Mouse (Mus musculus) thymus, postnatal 25 days (tissue): ENCODE results near the gene Rgn.

Experiments used
- DNase-seq: peaks from one replicate; pipeline ENCODE4 v3.0.0; 2022

Gene Rgn

GRCm38 (mm10) chrX:20549532-20549931 lies at the start of gene Rgn:
TSS of gene Rgn (plus strand) at chrX:20549787.
- DNase-seq: no peak

DNA sequence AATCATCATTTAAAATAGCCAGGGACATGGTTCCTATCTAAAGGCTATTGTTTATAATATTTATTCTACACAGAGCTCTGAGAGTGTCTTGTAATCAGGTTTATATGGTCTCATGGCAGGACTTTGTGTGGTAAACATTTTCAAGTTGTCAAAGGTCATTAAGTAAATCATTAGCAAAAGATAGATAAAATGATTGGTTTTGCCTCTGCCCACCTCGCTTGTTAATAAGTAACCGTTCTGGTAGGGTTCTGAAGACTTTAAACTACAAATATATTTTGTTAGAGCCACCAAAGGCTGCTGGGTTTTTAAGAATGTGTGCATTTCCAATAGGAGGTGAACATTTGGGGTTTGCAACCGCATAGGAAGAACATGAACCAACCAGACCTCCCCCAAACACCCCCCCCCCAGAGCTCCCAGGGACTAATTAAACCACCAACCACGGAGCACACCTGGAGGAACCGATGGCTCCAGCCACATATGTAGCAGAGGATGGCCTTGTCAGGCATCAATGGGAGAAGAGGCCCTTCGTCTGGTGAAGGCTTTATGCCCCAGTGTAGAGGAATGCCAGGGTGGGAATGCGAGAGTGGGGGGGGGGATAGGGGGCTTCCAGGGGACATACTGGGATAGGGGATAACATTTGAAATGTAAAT lies 29.2 kb upstream of the Rgn start:
- no peak for DNase-seq

- no peak for DNase-seq
These were observed 28.0 kb upstream of the Rgn start for GRCm38 (mm10) chrX:20521578-20521977.

DNA sequence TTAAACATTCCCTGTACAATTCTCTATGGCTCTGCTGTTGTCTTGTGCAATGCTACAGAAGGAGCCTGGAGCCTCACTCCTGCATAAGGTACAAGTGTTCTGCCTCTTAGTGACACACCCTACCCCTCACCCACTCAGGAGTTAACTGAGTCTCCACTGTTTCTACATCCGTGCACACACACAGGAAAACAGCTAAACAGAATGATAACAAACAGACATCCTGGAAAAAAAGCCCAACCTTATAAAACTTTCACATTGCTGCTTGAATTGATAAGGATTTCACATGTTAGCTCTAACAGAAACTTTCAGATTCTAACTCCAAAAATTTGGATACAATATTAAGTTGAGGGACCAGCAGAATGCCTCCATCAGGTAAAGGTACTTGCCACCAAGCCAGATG lies 17.0 kb upstream of the Rgn start:
- DNase-seq: no peak

DNA sequence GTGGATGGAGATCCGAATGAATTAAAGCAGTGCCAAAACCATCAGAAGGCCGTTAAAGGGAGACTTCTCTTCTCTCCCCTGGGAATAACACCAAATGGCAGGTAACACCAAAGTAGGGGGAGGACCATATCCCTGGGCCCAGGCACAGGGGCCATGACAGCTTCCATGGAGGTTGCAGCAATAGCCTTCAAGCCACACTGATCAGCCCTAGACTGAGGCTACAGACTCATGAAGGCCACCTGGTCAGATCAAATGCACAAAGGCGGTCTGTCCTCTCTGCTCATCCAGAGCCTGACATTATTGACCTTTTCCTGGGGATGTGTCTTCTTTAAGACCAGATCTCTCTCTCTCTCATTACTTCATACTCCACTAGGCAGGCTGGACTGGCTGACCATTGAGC lies 5.7 kb upstream of the Rgn start:
- no peak for DNase-seq

DNA sequence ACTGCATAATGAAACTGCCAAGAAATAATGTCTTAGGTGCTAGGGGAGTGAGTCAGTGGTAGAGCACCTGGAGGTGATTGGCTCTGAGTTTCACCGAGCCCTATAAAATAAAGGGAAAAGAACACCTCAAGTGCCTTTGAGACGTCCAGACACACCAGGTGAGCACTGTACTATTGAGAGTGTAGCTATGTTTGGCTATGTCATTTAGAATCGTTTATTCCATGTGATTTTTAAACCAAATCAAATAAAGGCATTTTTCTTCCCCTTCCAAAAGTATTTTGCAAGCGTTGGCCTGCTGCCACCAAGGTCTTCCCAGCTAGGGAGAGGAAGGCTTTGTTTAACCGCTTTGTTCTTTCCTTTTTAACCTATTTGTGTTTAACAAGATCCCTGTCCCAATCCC lies 2.0 kb upstream of the Rgn start:
- no peak for DNase-seq

GRCm38 (mm10) chrX:20548011-20548879 lies 1.3 kb upstream of the Rgn start:
- DNase-seq: no peak

GRCm38 (mm10) chrX:20548880-20549440 lies 627 bp upstream of the Rgn start:
- no peak for DNase-seq

DNA sequence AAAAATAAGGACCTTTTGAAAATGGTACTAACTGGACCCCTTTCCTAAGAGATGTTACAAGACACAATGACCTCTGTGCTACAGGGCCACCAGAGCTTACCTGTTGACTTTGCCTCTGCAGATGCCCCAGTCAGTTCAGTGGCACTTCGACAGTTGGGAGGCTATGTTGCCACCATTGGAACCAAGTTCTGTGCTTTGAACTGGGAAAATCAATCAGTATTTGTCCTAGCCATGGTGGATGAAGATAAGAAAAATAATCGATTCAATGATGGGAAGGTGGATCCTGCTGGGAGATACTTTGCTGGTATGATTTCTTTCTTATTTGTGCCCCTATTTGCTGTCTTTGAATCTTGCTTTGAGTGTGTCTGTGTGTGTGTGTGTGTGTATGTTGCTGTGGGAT lies 2.6 kb downstream of the Rgn start:
- DNase-seq: no peak

DNA sequence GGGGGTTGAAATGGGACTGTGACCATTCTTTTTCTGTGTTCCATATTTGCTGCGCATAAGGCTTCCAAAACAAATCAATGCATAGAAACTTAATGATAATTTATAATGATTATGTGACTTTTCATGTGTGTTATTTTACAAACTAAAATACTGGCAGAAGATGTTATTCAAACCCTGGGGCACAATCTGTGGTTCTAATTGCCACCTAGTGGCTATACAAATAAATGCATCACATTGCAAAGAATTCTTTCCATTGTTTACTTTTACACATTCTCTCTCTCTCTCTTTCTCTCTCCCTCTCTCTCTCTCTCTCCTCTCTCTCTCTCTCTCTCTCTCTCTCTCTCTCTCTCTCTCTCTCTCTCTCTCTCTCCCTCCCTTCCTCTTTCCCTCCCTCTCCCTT lies 12.3 kb downstream of the Rgn start:
- DNase-seq: no peak

GRCm38 (mm10) chrX:20563941-20564340 lies 14.4 kb downstream of the Rgn start:
- no peak for DNase-seq

GRCm38 (mm10) chrX:20571024-20571423 lies 21.4 kb downstream of the Rgn start:
- DNase-seq: no peak

- no peak for DNase-seq
These were observed 23.1 kb downstream of the Rgn start for GRCm38 (mm10) chrX:20572683-20573082.

DNA sequence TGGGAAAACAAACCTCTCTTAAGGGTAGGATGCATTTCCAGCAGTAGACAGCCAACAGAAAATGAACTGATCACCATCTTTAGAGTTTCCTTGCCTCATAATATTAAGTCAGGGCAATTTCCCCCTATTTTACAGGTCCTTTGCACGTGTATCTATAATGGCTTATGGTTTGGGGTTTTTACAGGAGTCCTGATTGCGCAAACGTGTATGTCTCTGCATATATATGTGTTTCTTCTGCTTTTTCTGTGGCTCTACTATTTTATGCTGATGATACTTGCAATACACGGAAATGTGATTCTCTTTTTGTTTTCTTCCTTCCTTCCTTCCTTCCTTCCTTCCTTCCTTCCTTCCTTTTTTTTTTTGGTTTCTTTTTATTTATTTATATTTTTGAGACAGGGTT lies 24.3 kb downstream of the Rgn start:
- DNase-seq: no peak

DNA sequence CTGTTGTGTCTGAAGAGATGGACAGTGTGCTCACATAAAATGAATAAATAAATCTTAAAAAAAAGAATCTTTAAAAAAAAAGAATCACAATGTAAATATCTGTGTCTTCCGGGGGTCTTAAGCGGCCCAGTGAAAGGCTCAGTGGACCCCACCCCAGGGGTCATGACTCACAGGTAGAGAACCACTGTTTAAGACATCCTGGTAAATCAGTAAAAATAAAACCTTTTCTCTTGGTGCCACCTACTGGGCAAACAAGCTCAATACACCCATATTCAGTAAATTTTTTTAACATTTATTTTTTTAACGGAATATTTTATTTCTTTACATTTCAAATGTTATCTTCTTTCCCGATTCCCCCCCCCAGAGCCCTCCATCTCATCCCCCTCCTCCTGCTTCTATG lies 38.4 kb downstream of the Rgn start:
- DNase-seq: no peak

GRCm38 (mm10) chrX:20608500-20608899 lies 58.9 kb downstream of the Rgn start:
- DNase-seq: no peak
